Mouse (Mus musculus) T-cell, adult 66 days (primary cell): ENCODE measurements around the gene Rpgrip1l. TPM values are rescaled to one million over a fixed set of nuclear protein-coding genes. Genes with fewer than 3 reads are reported as not detected.

Experiments used
- total RNA-seq, 2 experiments: library from RNA; stranded (reverse); gene quantifications; 3 replicates in 1 of 2; 4 replicates in 1 of 2; pipeline ENCODE4 v1.2.4; 2023

Rpgrip1l gene
- 1 to 10 TPM; 2.3 to 5.7 TPM for total RNA-seq

DNA sequence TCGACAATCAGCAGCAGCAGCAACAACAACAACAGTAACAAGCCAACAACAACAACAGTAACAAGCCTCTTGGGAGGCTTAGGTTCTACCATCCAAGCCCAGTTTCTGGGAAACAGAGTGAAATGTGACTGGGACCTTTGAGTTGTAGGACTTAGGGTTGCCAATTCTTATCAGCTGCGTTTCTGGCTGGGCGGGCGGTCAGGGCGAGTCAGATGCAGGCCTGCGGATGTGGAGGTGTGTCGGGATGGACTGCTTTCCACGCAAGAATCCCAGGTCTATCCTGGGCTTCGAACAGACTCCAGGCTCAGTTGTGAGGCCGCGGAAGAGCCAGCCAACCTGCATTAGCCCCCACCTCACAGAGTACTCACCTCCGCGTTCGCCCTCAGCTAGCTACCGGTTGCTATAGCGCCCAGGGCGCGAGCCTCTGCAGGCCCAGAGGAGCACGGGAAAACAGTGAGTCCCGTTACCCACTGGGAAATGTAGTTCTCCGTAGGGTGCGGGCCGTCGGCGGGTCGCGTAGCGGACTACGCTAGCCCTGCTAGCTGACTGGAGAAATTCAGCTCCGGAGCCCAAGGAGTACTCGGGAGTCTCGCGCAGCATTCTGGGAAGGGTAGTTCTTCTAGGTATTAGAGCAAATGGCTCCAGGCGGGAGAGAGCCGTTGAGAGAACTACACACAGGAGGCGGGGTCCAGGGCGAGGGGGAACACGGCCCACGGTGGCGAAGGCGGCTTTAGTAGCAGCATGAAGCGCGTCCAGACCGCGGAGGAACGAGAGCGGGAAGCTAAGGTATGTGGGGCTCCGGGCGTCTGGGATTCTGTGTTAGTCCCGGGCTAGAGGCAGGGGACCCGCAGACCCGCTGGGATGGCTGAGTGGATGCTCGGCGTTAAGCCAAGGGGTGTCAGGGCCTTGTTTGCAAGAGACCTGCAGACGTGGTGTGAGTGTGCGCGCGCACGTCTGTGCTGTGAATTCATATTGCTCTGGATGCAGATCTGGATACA is at the start of gene Rpgrip1l, which contains the start of gene Fto:
Gene Rpgrip1l (minus strand): TSS at position 428 of the 998 bp plus-strand sequence.
Gene Fto (plus strand): TSS at position 691 of the 998 bp plus-strand sequence.

DNA sequence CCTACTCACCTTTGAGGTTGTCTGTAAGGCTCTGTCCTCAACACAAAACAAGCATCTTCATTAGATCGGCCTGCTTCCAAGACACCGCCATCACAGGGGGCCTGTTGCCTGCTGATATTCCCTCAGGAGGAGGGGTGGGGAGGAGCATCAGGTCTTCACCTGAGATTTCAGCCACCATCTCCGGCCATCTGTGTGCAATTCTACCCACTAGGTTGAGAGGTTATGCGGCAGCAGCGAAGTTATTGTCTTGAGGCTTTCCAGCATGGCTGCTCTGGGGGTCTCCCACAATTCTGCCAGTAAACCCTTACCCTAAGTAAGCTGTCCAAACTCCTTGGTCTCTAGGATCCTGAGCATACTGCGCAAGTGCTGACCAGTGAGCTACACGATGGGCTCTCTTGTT is 113.2 kb downstream of the Rpgrip1l start, which contains the start of gene Aktip:
Gene Aktip (minus strand): TSS at position 101 of the 400 bp plus-strand sequence.

Other genes starting within 250 kb of the Rpgrip1l start
- gene Rbl2, start 243.2 kb downstream of the Rpgrip1l start, total RNA-seq, result 100 to 1,000 TPM; 110 TPM
- gene Aktip, start 113.3 kb downstream of the Rpgrip1l start, total RNA-seq, result 10 to 100 TPM; 16.2 to 18.0 TPM
- 10 to 100 TPM; 66.3 to 69.2 TPM for gene Fto, start 263 bp upstream of the Rpgrip1l start, total RNA-seq